Mouse (Mus musculus): Measurements from ENCODE around the gene Akap13.
A peak's percentile ranks its signal among the peaks of the same experiment; 100 is the strongest.

Gene Akap13

DNA sequence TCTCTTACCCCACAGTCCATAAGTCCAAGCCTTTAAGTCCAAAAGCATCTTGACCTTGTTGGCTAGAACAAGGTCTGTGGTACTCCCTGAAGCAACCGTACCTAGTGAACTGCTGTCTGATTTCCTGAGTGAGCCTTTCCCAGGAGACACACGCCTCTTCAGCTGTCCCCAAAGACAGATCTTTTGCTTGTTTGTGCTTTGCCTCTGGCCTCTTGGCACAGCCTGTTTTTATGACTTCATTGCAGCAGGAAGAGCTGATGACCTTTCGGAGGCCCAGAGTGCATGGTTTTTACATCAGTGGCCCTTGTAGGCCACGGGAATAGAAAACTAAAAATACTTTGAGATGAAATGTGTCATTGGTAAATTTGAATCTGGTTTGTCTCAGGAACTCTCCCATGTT, 260.6 kb downstream of the Akap13 start:
- no peak for DNase-seq (ENCODE audit: low spot score)

DNA sequence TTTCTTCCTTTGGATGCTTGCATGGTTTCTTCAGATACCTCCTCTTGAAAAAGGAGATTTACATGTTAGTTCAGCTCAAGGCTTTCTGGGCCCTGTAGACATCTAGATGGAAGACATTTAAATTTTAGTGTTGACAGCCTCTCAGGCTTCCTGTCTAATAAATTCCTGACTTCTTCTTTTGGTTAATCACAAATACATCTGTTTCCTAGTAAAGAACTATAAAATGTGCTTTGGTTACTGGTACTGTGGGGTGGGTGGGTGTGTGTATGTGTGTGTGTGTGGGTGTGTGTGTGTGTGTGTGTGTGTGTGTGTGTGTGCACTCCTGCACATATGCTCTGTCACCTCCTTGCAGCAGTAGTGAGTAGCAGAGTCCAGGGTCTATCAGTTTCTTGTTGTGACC, 262.0 kb downstream of the Akap13 start:
- DNase-seq (ENCODE audit: low spot score) = no peak

DNA sequence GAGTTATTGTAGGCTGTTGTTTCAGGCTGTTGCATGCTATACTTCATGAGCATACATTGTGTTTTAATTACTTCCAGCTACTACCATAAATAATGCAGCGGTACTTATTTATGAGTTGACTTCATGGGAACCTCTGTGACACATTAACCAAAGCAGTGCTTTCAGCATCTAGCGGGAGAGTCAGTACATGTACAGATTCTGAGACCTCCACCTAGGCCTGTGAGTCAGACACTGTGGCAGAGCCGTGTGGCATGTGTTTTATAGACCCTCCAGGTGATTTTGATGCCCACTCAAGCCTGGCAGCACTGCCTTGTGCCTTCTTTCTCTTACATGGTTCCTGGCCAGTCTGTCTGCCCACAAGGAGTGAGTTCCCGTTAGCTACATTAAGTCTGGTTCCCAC, 266.0 kb downstream of the Akap13 start:
- no peak for DNase-seq (ENCODE audit: low spot score)

DNA sequence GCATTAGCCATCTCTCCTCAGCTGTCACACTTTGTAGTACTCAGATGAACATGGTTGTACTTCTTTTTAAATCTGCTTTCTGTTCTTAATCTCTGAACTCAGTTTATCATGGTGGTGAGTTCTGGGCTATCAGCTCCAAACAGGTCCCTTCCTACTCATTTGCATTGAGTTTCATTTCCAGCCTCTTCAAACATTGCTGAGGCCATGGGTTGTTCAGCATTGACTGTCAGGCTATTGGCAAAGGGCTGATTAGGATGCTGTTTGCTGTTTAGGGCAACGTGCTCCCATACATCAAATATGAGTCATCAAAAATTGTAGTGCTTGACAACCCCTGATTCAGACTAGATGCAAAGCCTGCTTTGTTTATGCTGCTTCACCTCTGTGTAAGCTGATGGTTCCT, 268.7 kb downstream of the Akap13 start:
- DNase-seq (ENCODE audit: low spot score) = no peak

DNA sequence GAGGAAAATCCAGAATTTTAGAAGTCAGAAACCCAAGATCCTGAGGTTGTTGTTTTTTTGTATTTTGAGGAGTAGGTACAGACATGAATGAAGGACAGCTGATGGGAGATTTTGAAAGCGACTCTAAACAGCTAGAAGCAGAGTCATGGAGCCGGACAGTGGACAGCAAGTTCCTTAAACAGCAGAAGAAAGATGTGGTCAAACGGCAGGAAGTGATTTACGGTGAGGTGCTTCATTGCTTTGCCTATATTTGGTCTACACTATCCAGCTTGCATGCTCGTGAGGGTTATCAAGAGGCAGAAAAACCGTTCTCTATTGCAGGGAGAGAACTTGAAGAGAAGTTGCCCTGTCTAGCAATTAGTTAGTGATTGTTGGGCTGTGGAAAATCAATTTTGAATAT, 270.6 kb downstream of the Akap13 start:
- DNase-seq (ENCODE audit: low spot score) = no peak

DNA sequence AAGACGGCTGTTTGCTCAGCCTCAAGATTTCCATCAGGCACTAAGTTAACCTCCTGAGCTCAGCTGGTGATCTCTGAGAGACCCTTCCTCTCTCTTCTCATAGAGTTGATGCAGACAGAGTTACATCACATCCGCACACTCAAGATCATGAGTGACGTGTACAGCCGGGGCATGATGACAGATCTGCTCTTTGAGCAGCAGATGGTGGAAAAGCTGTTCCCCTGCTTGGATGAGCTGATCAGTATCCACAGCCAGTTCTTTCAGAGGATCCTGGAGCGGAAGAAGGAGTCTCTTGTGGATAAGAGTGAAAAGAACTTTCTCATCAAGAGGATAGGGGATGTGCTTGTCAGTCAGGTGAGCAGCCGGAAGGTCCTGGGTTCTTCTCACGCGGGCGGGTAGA, 271.5 kb downstream of the Akap13 start:
- no peak for DNase-seq (ENCODE audit: low spot score)

DNA sequence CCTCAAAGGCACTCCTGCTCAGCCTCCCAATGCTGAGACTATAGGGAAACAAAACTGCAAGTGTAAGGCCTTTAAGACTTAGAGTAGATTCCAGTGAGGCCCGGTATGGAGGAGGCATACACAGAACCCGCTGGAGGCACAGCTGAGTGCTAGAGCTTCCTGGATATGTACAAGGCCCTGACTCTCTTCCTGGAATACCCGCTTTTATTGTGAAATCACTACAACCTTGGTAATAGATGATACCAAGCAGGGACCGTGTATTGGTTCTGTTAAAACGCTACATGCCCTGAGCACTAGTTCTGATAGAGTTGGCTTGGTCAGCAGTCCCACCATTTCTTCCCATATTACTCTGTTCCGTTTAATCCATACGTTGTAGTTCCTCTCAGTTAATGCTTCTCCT, 274.3 kb downstream of the Akap13 start:
- no peak for DNase-seq (ENCODE audit: low spot score)

DNA sequence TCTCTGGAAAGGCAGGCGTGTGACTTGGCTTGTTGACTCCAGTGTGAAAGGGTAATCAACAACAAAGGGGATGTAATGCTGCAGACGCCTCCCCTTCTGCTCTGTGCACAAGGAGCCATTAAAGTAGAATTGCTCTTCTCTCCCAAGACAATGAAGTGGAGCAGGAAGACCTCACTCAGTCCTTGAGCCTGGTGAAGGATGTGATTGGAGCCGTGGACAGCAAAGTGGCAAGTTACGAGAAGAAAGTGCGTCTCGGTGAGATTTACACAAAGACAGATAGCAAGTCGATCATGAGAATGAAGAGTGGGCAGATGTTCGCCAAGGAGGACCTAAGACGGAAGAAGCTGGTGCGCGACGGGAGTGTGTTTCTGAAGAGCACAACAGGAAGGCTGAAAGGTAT, 274.9 kb downstream of the Akap13 start:
- DNase-seq (ENCODE audit: low spot score) = no peak

DNA sequence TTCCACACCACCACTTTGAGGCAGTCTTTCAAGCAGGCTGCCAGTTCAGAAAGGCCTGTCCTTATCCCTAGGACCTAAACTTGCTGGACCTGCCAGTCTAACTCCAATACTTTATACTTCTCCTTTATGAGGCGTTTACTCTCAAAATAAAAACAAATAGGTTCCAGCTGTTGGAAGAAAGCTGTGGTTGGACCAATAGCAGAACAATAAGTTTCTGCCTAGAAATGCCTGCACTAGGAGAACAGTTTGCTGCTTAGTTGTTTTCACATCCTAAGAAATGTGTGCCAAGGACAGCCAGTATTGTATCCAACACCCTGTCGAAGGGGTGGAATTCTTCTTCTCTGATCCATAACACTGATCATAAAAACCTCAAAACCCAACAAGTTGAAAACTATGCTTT, 276.6 kb downstream of the Akap13 start:
- no peak for DNase-seq (ENCODE audit: low spot score)

DNA sequence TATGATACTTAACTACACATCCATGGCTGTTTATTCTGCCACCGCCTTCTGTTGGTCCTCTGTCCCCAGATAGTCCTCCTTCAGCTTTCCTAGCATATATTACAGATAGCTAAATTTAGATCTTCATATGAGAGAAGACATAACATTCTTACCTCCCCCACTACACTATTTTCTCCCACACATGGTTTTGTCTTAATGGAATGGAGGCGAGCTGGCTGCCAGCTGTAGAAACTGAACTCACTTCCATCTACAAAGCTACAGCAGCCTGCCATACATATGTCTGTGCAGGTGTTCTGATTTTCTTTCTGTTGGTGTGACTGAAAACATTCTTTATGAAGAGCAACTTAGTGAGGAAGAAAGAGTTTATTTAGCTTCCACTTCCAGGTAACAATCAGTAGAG, 277.8 kb downstream of the Akap13 start:
- no peak for DNase-seq (ENCODE audit: low spot score)

DNA sequence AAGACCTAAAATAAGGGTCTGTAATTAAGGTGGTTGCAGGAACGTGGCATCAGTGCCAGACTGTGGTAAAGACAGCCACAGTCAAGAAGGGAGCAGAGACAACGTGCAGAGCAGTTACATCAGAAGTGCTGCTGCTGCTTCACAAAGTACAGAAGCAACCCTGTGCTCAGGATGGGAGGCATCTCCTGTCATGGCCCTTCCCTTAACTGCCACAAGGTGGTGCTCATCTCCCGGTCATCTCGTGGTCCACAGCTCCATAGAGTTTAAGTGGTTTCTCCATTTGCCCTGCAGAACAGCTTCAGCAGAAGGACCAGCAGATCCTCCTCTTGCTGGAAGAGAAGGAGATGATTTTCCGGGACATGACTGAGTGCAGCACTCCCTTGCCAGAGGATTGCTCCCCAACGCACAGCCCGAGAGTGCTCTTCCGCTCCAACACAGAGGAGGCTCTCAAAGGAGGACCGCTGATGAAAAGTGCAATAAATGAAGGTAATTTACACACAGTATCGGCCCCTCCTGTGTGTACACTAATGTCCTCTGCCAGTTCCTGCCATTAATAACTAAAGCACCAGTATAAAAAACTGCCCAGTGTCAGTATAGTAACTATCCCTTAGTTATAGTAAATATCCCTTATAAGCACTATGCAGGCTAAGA, 283.9 kb downstream of the Akap13 start:
- peak; percentile 78 for DNase-seq (ENCODE audit: low spot score)

DNA sequence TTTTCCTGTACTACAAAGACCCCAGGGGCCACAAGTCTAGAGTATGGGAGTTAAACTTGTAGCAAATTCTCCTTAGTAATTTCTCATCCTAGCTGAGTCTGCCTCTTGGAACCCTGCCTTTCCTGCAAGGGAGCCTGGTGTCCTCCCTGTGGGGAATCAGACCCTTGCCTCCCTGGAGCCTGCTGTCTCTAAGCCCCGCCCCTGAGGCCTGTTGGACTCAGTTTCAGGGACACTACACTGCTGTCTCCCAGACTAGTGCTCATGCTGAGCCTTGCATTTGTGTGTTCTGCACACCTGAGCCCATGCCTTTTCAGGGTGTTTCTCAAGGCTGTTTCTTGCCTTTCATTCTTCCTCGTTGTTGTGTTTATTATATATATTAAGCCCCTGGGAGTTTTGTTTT, 289.2 kb downstream of the Akap13 start:
- DNase-seq (ENCODE audit: low spot score) = no peak

DNA sequence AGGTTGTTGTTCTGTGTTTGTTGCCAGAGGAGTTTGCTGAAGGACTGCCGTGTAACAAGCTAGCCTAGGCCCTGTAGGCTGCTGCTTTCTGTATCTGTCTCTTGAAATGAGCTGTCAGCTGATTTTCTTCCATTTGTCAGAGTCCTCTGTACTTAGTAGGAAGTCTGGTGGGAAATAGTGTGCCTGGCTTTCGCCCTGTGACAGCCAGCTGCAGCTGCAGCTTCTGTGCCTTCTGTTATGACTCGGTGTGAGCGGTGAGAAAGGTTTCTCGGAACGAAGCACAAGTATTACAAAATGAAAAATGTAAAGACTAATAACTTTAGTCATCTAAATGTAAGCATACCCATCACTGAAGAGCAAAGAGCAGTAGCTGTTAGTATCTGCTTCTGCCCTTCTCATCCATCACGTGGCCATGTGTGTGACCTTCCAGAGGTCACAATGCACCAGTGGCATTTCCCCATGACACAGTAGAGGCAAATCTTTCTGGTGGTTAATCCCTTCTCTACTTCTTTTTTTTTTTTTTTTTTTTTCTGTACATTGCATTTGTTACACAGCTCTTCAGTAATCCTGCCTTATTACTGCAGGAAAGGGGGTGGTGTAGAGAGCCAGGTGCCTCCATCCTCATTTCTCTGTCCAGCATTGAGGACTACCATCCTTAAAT, 289.8 kb downstream of the Akap13 start:
- no peak for DNase-seq (ENCODE audit: low spot score)

DNA sequence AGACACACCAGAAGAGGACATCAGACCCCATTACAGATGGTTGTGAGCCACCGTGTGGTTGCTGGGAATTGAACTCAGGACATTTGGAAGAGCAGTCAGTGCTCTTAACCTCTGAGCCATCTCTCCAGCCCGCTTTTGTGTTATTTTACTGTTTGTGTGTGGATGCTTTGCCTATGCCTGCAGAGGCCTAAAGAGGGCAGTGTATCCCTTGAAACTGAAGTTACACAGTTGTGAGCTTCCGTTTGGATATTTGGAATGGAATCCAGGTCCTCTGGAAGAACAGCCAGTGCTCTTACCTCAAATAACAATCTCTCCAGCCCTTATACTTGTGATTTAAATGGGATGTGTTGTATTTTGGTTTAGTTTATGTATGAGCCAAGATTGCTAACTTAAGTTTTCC, 290.6 kb downstream of the Akap13 start:
- peak; percentile 46 for DNase-seq (ENCODE audit: low spot score)

DNA sequence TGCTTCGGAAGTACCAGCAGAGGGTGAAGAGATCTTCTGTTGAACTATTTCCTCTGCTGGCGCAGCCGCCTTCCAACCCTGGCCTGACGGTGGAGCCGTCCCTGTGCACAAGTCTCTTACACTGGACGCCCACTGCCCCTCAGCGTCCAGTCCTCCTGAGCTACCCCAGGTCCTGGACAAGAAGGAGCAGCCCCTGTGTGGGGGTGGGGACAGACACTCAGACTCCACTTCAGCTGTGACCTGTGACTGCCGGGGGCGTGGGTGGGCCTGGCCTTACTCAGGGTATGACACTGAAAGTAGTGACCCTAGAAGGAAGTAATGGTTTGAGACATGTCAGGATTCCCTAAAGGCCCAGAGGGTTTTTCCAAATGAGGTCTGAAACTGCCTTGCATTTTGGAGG, 295.2 kb downstream of the Akap13 start:
- no peak for DNase-seq (ENCODE audit: low spot score)

DNA sequence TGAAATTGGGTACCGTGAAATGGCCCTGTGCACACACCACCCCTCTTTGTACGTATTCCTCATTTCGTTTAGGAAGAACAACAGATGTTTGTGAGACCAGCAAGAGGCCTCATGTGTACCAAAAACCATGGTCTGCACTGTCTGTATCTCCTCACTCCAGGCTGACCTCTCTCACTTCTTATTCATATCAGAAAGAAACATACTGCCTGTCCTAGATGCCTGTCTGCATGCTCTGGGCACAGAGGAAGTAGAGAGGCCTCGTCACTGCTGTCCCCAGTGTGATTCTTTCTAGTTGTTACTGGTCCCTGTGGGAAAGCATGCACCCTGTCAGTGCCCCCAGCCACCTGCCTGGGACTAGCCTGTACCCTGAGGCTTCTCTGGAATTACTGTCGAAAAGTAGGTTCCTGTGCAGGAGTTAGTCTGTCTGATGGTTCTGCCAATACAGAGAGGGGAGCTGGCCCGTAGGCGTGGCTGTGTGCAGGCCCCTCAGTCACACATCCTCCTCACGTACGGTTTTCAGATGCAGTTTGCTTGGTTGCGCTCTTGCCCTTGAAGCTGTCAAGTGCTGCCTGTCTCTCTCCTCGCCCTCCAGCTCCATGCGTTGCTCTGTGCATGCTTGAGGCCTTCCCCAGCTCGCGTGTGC, 295.9 kb downstream of the Akap13 start:
- no peak for DNase-seq (ENCODE audit: low spot score)

DNA sequence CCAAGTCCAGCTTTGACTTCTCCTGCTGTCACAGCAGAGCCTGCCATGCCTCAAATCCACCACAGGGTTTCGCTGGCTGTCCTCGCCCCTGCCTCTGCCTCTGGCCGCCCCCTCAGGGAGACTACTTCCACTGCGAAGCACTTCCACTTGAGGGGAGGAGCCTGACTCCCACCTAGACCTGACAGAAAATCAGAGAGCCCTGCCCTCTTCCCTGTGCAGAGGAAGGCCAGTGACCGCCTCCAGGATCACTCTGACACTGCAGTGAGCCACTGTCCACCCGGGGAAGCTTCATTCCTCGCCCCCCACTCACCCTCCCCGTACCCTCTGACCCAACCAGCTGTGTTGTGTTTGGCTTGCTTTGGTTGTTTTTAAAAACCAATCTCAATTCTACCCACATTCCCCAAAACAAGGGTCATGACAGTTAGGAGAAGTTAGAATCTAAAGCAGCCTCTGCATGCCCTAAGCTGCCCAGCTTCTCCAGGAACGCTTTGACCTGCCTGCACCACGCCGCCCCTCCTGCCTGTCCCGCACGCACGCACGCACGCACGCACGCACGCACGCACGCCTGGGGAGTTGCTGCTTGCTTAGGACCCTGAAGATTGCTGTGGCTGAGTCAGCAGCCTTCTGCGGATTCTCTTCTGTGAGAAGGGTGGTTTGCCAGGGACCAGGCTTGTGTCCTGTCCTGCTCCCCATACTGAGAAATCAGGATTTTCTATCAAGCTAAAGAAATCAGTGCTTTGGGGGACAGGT, 297.3 kb downstream of the Akap13 start:
- DNase-seq (ENCODE audit: low spot score) = peak; percentile 13

DNA sequence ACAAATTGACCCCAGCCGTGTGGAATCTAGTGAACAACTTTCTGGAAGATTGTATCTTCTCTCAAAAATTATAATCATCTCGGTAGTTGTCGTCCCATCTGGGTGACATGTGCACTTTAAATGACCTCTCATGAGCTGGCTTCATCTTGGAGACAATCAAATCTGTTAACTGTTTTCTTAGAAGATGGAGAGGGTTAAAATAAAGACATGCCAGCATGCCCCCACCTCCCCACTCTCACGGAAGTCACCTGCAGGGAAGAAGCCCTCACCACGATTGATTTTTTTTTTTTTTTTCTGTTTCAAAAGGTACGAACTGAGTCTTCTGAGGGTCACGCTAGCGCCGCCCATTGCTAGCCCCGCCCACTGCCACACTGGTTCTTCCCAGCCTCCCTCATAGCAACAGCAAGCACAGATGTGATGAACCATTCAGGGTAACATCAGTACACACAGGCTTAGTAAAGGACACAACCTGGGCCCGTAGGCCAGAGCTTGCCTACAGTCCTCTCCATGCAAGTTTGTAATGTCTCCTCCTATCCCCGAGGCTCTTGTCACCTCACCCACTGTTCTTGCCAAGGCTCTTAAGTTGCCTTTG, 298.0 kb downstream of the Akap13 start:
- DNase-seq (ENCODE audit: low spot score) = no peak

DNA sequence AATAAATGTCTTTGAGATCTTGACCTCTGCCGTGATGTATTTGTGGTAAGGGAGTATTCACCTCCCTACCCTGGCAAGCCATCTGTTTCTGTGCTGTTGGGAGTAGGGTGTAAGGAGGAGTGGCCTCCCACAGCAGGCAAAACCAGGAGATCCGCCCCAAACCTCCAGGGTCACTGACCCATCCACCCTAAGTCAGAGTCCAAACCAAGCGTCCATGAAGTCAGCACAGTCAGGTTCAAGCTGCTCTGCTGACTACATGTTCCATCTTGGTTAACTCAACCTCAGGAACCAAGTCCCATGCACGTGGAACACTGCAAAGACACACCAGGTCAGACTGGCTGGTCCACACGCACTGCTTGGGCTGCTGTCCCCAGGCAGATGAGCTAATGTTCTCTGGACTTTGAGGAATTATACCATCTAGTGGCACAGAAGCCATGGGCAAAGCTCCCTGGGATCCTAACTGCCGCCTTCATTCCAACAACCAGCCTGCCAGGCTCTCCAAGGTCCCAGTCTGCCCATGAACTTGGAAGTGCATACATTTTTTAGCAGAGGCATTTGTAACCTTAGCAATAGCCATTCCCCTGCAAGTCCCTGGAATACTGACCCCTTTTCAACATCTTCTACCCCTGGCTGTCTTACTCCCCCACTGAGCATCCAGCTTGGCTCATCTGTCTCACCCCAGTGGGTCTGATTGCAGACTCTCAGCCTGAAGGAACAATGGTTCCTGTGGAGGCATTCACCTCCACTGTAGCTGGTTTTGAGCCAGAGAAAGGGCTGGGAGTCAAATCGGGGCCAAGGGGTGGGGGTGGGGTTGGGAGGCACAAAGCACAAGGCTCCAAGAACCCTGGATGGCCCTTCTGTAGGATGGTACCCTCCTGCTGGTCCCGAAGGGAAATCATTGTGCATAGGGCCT, 299.5 kb downstream of the Akap13 start:
- DNase-seq (ENCODE audit: low spot score) = peak; percentile 19

DNA sequence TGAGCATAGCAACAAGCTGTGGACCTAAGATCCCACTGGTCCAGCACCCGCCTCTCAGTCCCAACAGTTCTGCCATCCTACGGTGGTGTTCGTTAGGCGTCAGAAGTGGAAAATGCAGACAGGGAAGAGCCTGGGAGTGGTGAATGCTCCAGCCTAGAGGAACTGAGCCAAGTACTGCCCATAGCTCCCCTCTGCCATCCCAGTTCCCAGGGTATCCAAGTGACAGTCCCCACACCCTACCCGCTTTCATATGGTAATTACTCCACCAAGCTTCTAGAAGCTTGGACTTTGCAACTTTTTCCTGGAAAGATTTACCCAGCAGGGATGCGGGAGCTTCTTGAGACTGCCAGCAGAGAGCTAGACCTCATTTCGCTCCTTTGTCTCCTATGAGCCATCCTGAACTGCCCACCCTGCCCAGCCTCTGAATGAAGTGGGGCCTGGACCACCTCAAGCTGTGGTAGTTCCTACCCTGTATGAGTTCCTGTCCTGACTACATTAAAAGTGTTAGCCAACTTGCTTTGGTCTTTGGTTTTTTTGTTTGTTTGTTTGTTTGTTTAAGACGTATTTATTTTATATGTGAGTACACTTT, 300.6 kb downstream of the Akap13 start:
- no peak for DNase-seq (ENCODE audit: low spot score)

DNA sequence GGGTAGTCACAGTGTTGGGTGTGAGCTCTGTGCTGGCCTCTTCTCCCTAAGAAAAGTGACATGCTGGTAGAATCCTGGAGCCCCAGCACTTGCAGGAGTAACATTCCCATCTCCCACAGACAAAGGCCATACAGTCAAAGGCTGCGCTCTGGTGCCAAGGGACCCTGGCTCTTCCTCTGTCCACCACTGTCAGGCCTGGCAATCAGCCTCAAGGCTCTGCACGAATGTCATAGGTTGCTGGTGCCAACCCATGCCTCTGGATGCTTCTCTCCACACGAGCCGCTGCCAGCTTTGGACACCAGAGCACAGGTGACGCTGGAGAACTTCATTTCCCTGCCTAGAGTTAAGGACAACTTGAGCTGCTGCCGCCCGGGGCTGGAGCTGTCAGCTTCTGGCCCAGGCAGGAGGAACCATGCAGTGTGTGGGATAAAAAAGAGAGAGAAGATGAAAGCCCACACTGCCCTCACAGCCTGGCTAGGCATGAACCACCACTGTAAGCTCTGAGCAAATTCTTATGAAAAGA, 304.7 kb downstream of the Akap13 start:
- no peak for DNase-seq (ENCODE audit: low spot score)

All from retina, embryonic 14.5 days (tissue).